In the genomic region with DNA sequence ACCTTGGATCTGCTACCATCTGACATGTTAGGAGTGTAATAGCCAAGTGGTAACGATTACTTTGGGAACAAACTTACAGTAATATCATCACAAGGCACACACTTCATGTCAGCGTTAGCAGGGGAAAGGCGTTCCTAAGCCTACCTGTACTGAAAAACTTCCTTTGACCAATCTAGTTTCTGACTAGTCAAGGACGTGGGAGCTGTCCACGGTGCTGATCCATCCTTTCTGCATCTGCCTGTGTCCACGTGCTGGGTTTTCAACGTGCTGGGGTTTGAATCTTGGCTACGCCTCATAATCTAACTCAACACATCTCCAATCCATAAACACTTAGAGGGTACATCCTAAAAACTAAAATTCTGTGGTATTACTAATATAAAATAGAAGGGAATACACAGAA, we compare ENCODE assay signal across 9 mouse cellular contexts. TPM values are rescaled to one million over a fixed set of nuclear protein-coding genes. Genes with fewer than 3 reads are reported as not detected.
DNase-seq lines count a peak whose midpoint lies in the region; ATAC-seq and TF ChIP-seq lines count a peak whose summit lies in the region.
"Had no signal": no experiment of that assay in that cellular context is flagged by ENCODE, and none has a peak within 500 bp of the region (broad histone marks: within the 10 kb centered on the region; RNA-seq: fewer than 3 reads in every experiment).

No protein-coding gene starts in this region.

- DNase-seq in liver, adult 2 months (ENCODE audit: extremely low read depth, low read depth, low spot score) = peak; percentile 11
- DNase-seq in liver, embryonic 11.5 days (ENCODE audit: low spot score) = no peak
- DNase-seq in ZHBTc4 (ENCODE audit: low read depth, low spot score) = peak; percentile 69
- peak; percentile 46 for DNase-seq in embryo, embryonic 11.5 days (ENCODE audit: low read depth, low spot score)
- no peak for DNase-seq in layer of hippocampus, adult 9-11 months
- DNase-seq in spleen, postnatal 14 days (ENCODE audit: low spot score in 2 of 2) = no peak
- DNase-seq in hindbrain, postnatal 0 days (ENCODE audit: low spot score) = no peak

- no peaks in the 10 kb centered on the region for H3K4me1 ChIP-seq in liver, adult 2 months (ENCODE audit: control insufficient read depth, insufficient read depth, low read length)
- H3K4me1 ChIP-seq in liver, embryonic 11.5 days (replicated peaks; ENCODE audit: control insufficient read depth, insufficient read depth, low read length) = no peaks in the 10 kb centered on the region
- no peaks in the 10 kb centered on the region for H3K4me1 ChIP-seq in hindbrain, postnatal 0 days (ENCODE audit: insufficient read depth, low read length)
- H3K4me1 ChIP-seq: limb, embryonic 13.5 days had no signal

- no peaks in the 10 kb centered on the region for H3K36me3 ChIP-seq in liver, adult 2 months (ENCODE audit: control insufficient read depth, insufficient read depth, low read length)
- no peaks in the 10 kb centered on the region for H3K36me3 ChIP-seq in liver, embryonic 11.5 days (ENCODE audit: control insufficient read depth, insufficient read depth, low read length)
- no peaks in the 10 kb centered on the region for H3K36me3 ChIP-seq in myocyte (ENCODE audit: control insufficient read depth, insufficient read depth)
- H3K36me3 ChIP-seq in hindbrain, postnatal 0 days (ENCODE audit: insufficient read depth, low read length) = no peaks in the 10 kb centered on the region
- H3K36me3 ChIP-seq: limb, embryonic 13.5 days had no signal

- H3K27me3 ChIP-seq in liver, adult 2 months (ENCODE audit: control insufficient read depth, insufficient read depth, low read length) = no peaks in the 10 kb centered on the region
- H3K27me3 ChIP-seq in liver, embryonic 11.5 days (replicated peaks; ENCODE audit: control insufficient read depth, insufficient read depth, low read length) = no peaks in the 10 kb centered on the region
- no peaks in the 10 kb centered on the region for H3K27me3 ChIP-seq in myocyte (ENCODE audit: control insufficient read depth, insufficient read depth, insufficient read length)
- no peaks in the 10 kb centered on the region for H3K27me3 ChIP-seq in hindbrain, postnatal 0 days (ENCODE audit: insufficient read depth, low read length)
- H3K27me3 ChIP-seq: limb, embryonic 13.5 days had no signal

- no peak overlapping the region for H3K4me2 ChIP-seq in liver, embryonic 11.5 days
- no peak overlapping the region for H3K4me2 ChIP-seq in myocyte (ENCODE audit: low read depth)
- no peak overlapping the region for H3K4me2 ChIP-seq in hindbrain, postnatal 0 days (ENCODE audit: low read depth, low read length)
- H3K4me2 ChIP-seq: limb, embryonic 13.5 days had no signal

- no peak for TF ChIP-seq CTCF in liver, adult 2 months (IDR thresholded peaks at IDR 0.05; ENCODE audit: low read depth, low read length)
- no peak for TF ChIP-seq CTCF in hindbrain, postnatal 0 days (IDR thresholded peaks at IDR 0.05; ENCODE audit: low read depth)

- no peak overlapping the region for H3ac ChIP-seq in myocyte (ENCODE audit: control insufficient read depth, insufficient read length)

- 21% methylated on average over 8 of the region's 8 CpGs for WGBS in liver, adult 2 months
- WGBS in liver, embryonic 11.5 days = 29% methylated on average over 8 of the region's 8 CpGs
- 37% methylated on average over 8 of the region's 8 CpGs for WGBS in hindbrain, postnatal 0 days

- H3K27ac ChIP-seq in liver, adult 2 months (replicated peaks; ENCODE audit: insufficient read depth, low read depth, low read length) = no peak overlapping the region
- no peak overlapping the region for H3K27ac ChIP-seq in liver, embryonic 11.5 days (ENCODE audit: low read depth, low read length)
- H3K27ac ChIP-seq in hindbrain, postnatal 0 days = no peak overlapping the region
- H3K27ac ChIP-seq: limb, embryonic 13.5 days had no signal

- no peak overlapping the region for H3K9ac ChIP-seq in liver, adult 2 months (ENCODE audit: low read depth, low read length)
- H3K9ac ChIP-seq in liver, embryonic 11.5 days (ENCODE audit: low read depth, low read length) = no peak overlapping the region
- H3K9ac ChIP-seq in hindbrain, postnatal 0 days (replicated peaks; ENCODE audit: low read length) = no peak overlapping the region
- H3K9ac ChIP-seq: limb, embryonic 13.5 days had no signal

- no peak overlapping the region for H3K4me3 ChIP-seq in liver, adult 2 months (ENCODE audit: insufficient read depth, low read depth, low read length)
- H3K4me3 ChIP-seq in liver, embryonic 11.5 days (ENCODE audit: low read depth, low read length) = no peak overlapping the region
- H3K4me3 ChIP-seq in myocyte = no peak overlapping the region
- H3K4me3 ChIP-seq in hindbrain, postnatal 0 days (ENCODE audit: low read length) = no peak overlapping the region
- H3K4me3 ChIP-seq: limb, embryonic 13.5 days had no signal

- ATAC-seq in liver, embryonic 11.5 days (replicated peaks; ENCODE audit: low FRiP score) = no peak
- no peak for ATAC-seq in hindbrain, postnatal 0 days

- no peaks in the 10 kb centered on the region for H3K9me3 ChIP-seq in liver, embryonic 11.5 days (ENCODE audit: control insufficient read depth, low read length)
- H3K9me3 ChIP-seq in hindbrain, postnatal 0 days (ENCODE audit: low read length) = no peaks in the 10 kb centered on the region
- H3K9me3 ChIP-seq: limb, embryonic 13.5 days had no signal

- TF ChIP-seq POLR2A in liver, adult 2 months (IDR thresholded peaks at IDR 0.05; ENCODE audit: extremely low read depth, insufficient read depth, low read length) = no peak
- no peak for TF ChIP-seq POLR2A in myocyte (IDR thresholded peaks at IDR 0.05; ENCODE audit: insufficient read length, low read depth)

- H3K79me2 ChIP-seq in liver, adult 2 months (ENCODE audit: control insufficient read depth, insufficient read depth, low read length) = no peaks in the 10 kb centered on the region
- H3K79me2 ChIP-seq in myocyte (ENCODE audit: control insufficient read depth, insufficient read depth) = no peaks in the 10 kb centered on the region

TF ChIP-seq in myocyte, 11 proteins besides CTCF, POLR2A, EP300 and RAD21:
- no peak for TF ChIP-seq TCF3 (IDR thresholded peaks at IDR 0.05; ENCODE audit: insufficient read length, low read depth)
- no peak for TF ChIP-seq MYOD1 (IDR thresholded peaks at IDR 0.05; ENCODE audit: control insufficient read depth in 1 of 3, insufficient read length in 2 of 3, low read depth in 2 of 3)
- TF ChIP-seq REST (IDR thresholded peaks at IDR 0.05; ENCODE audit: insufficient read depth, insufficient read length) = peak; percentile 94

RNA-seq across cellular contexts. Expression of a gene that starts 5.4 kb away (rescaled TPM):
- total RNA-seq in liver, adult 2 months (2014; rRNA removed) = 9.7 and 10.2 TPM in 2 replicates
- polyA plus RNA-seq in liver, adult 2 months (2012; rRNA removed) = 9.3 and 12.8 TPM in 2 replicates
- polyA plus RNA-seq in liver, embryonic 11.5 days (2014; fragmentation: Nextera tagmentation; extraction: Ambion mirVana) = 8.4 TPM in 2 replicates
- 4.2 TPM for polyA plus RNA-seq in myocyte (2012; fragmentation: generic; extraction: Trizol)
- total RNA-seq in hindbrain, postnatal 0 days (2014; rRNA removed) = 17.7 and 19.3 TPM in 2 replicates
- polyA plus RNA-seq in hindbrain, postnatal 0 days (2015; fragmentation: Nextera tagmentation; extraction: Ambion mirVana) = 12.1 and 12.2 TPM in 2 replicates

RNA-seq across cellular contexts. Expression of a gene that starts 26.1 kb away (rescaled TPM):
- 0.27 and 0.37 TPM in 2 replicates for total RNA-seq in liver, adult 2 months (2014; rRNA removed)
- polyA plus RNA-seq in liver, adult 2 months (2012; rRNA removed) = 0.05 and 0.06 TPM in 2 replicates
- polyA plus RNA-seq in liver, embryonic 11.5 days (2014; fragmentation: Nextera tagmentation; extraction: Ambion mirVana) = 3.4 and 4.1 TPM in 2 replicates
- polyA plus RNA-seq in myocyte (2012; fragmentation: generic; extraction: Trizol) = 0.46 TPM
- 12.5 and 14.4 TPM in 2 replicates for total RNA-seq in hindbrain, postnatal 0 days (2014; rRNA removed)
- 15.6 and 16.2 TPM in 2 replicates for polyA plus RNA-seq in hindbrain, postnatal 0 days (2015; fragmentation: Nextera tagmentation; extraction: Ambion mirVana)

Comparison
In these comparisons a context has a peak if more than half of its experiments do, and no peak if none do; other contexts are left out.
1. DNase-seq: peak in liver, adult 2 months (single experiment), ZHBTc4 (single experiment) and embryo, embryonic 11.5 days (single experiment); none in liver, embryonic 11.5 days (single experiment), layer of hippocampus, adult 9-11 months (single experiment), spleen, postnatal 14 days (0 of 2) and hindbrain, postnatal 0 days (single experiment).